Mouse (Mus musculus): ENCODE measurements around the gene Spata5. TPM values are rescaled to one million over a fixed set of nuclear protein-coding genes. Genes with fewer than 3 reads are reported as not detected.
A peak's percentile ranks its signal among the peaks of the same experiment; 100 is the strongest.

Spata5 gene
- polyA plus RNA-seq, 1 experiment from 2014 or later: 26.2 TPM

DNA sequence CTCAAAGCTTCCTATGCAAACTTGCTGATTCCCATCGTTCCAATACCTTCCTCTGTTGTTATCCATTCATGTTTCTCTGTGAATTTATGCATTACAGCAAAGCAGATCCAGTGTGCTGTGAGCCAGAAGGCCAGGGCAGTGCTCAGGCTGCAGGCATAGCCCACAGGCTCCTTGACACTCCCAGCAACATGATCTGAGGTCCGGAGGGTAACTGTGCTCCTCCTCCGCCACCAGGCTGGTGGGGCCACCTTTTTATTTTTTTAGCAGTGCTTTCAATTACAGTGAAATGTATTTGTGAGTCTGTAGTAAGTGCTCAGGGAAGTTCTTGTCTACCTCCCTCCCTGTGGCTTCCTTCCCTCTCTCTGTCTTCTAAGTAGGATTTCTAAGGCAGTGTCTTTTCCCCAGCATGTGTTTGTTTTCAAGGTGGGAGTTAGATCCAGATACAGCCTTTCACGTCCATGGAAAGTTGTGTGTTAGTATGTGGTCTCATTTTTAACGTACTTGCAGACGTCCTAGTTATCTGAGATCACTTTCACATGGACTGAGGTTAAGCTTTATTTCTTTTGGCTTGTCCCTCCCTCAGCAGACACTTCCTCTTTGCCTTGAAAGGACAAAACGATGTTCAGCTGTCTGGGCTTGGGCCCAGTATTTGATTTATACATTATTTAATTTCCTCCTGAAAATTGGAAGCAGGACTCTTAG, 136.9 kb downstream of the Spata5 start:
- Histone ChIP-seq H3K36me3 (ENCODE audit: control insufficient read depth, insufficient read depth, low read length) (0 out of 2 replicates have a peak, but pooled peaks cover 3% of the 10 kb centered on the region), H3K4me1 (ENCODE audit: control insufficient read depth, insufficient read depth, low read length) (peaks cover 9% of the 10 kb centered on the region; the same call in 1 of the 2 replicates), H3K27ac (ENCODE audit: low read length) (peak overlapping the region; percentile 90), H3K4me3 (ENCODE audit: low read length) (no peak overlapping the region), H3K27me3 (replicated peaks; ENCODE audit: control insufficient read depth, insufficient read depth, low read length) (no peaks in the 10 kb centered on the region), H3K9ac (ENCODE audit: low read depth, low read length) (0 out of 2 replicates have a peak overlapping the region, but pooled peaks have one; percentile 24), H3K9me3 (ENCODE audit: control insufficient read depth, low read length) (no peaks in the 10 kb centered on the region), H3K4me2 (ENCODE audit: low read depth, low read length) (no peak overlapping the region; the same call in 1 of the 2 replicates)
- 42% methylated on average over 7 of the region's 7 CpGs for WGBS
- ATAC-seq: peak; percentile 51

DNA sequence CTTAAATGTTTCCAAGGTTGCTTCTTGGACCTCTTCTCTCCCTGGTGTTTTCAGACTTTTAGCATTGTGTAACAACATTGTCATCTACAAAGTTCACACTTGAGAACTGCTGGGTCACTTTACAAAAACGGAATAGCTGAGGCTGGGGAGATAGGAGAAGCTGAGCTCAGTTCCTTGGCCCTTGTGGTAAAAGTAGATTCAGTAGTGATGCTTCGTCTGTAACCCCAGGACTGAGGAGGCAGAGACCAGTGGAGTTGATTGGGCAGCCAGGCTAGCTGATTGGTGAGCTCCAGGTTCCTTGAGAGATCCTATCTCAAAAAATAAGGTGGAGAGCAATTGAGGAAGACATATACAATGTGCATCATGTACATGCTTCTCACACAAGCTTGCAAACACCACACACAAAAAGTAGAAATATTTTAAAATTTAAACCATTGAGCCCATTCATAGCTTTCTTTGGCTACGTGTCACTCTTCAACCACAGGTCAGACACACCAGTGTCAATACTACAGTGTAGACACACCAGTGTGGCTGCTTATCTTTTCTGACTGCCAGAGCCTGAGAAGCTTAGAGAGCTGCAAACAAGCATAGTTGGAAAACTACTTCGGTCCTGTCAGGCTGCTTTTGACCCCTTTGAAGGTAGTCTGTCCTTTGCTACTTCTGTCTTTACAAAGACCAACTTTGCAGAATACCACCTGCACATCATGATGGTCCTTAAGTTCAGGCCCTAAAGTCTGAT, 138.2 kb downstream of the Spata5 start:
- Histone ChIP-seq H3K9ac (ENCODE audit: low read depth, low read length) (no peak overlapping the region), H3K27me3 (replicated peaks; ENCODE audit: control insufficient read depth, insufficient read depth, low read length) (no peaks in the 10 kb centered on the region), H3K4me3 (ENCODE audit: low read length) (no peak overlapping the region), H3K9me3 (ENCODE audit: control insufficient read depth, low read length) (no peaks in the 10 kb centered on the region), H3K4me1 (ENCODE audit: control insufficient read depth, insufficient read depth, low read length) (peaks cover 9% of the 10 kb centered on the region; the same call in 1 of the 2 replicates), H3K27ac (ENCODE audit: low read length) (no peak overlapping the region; the same call in 1 of the 2 replicates), H3K4me2 (ENCODE audit: low read depth, low read length) (no peak overlapping the region), H3K36me3 (ENCODE audit: control insufficient read depth, insufficient read depth, low read length) (0 out of 2 replicates have a peak, but pooled peaks cover 3% of the 10 kb centered on the region)
- WGBS: 79% methylated on average over 4 of the region's 4 CpGs
- ATAC-seq: 0 out of 2 replicates have a peak, but pooled peaks have one; percentile 50

DNA sequence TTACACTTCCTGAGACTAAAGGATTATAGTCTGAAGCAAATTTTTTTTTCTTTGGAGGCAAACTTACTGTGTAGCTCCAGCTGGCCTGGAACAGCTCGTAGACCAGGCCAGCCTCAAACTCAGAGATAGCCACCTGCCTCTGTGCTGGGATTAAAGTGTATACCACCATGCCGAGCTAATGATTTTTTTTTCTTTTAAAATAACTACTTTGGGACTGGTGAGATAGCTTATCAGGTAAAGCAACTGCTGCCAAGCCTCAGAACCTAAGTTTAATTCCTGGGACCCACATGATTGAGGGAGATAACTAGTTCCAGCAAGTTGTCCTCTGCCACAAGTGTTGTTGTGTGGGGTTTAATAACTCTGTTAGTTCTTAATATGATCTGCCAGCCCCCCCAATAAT, 139.6 kb downstream of the Spata5 start:
- H3K4me1 ChIP-seq (ENCODE audit: control insufficient read depth, insufficient read depth, low read length): peaks cover 9% of the 10 kb centered on the region; the same call in 1 of the 2 replicates
- H3K9me3 ChIP-seq (ENCODE audit: control insufficient read depth, low read length): no peaks in the 10 kb centered on the region
- H3K27ac ChIP-seq (ENCODE audit: low read length): no peak overlapping the region
- no peak overlapping the region for H3K4me3 ChIP-seq (ENCODE audit: low read length)
- no peak overlapping the region for H3K4me2 ChIP-seq (ENCODE audit: low read depth, low read length)
- 80% methylated on average over 2 of the region's 2 CpGs for WGBS
- no peak overlapping the region for H3K9ac ChIP-seq (ENCODE audit: low read depth, low read length)
- H3K27me3 ChIP-seq (replicated peaks; ENCODE audit: control insufficient read depth, insufficient read depth, low read length): no peaks in the 10 kb centered on the region
- peak; percentile 71 for ATAC-seq
- 0 out of 2 replicates have a peak, but pooled peaks cover 3% of the 10 kb centered on the region for H3K36me3 ChIP-seq (ENCODE audit: control insufficient read depth, insufficient read depth, low read length)

DNA sequence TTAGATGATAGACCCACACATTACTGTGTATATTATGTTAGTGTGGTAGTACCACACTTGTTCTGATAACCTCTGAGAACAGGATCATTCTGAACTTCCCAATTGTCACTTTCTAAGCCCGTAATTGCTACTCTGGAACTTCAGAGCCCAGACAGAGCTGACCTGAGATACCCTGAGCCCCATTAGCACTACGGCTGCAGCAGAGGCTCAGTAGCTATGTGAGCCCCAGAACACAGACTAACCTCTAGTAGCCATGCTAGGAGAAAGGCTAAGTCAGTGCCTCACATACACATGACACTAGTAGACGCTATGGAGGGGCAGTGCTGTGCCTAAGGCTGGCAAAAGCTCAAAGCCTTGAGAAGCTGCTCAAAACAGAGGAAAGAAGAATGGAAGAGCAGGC, 141.8 kb downstream of the Spata5 start:
- Histone ChIP-seq H3K4me3 (ENCODE audit: low read length) (no peak overlapping the region), H3K27me3 (replicated peaks; ENCODE audit: control insufficient read depth, insufficient read depth, low read length) (no peaks in the 10 kb centered on the region), H3K9ac (ENCODE audit: low read depth, low read length) (no peak overlapping the region), H3K9me3 (ENCODE audit: control insufficient read depth, low read length) (no peaks in the 10 kb centered on the region), H3K4me2 (ENCODE audit: low read depth, low read length) (no peak overlapping the region), H3K27ac (ENCODE audit: low read length) (no peak overlapping the region), H3K36me3 (ENCODE audit: control insufficient read depth, insufficient read depth, low read length) (0 out of 2 replicates have a peak, but pooled peaks cover 3% of the 10 kb centered on the region), H3K4me1 (ENCODE audit: control insufficient read depth, insufficient read depth, low read length) (peaks cover 7% of the 10 kb centered on the region; the same call in 1 of the 2 replicates)
- no peak for ATAC-seq
- WGBS: 93% methylated on average over 3 of the region's 3 CpGs

DNA sequence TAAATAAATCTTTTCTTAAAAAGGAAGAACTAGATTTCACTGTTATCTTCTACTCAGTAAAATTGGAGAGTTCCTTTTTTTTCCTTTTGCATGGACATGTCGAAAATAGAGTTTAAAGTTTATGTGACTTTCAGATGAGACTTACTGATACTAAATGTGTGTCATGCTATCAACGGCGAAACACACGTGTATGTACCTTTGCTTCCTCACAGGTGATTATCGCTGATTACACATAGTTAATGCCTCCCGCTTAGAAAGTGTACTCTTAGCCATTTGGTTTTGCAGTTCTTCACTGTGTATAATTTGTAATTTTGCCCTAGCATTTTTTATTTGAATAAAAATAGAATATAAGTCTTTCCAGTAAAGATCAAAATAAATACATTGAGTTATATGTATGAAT, 146.4 kb downstream of the Spata5 start:
- Histone ChIP-seq H3K36me3 (ENCODE audit: control insufficient read depth, insufficient read depth, low read length) (no peaks in the 10 kb centered on the region), H3K4me3 (ENCODE audit: low read length) (no peak overlapping the region), H3K4me1 (ENCODE audit: control insufficient read depth, insufficient read depth, low read length) (no peaks in the 10 kb centered on the region), H3K9me3 (ENCODE audit: control insufficient read depth, low read length) (no peaks in the 10 kb centered on the region), H3K9ac (ENCODE audit: low read depth, low read length) (no peak overlapping the region), H3K27ac (ENCODE audit: low read length) (no peak overlapping the region), H3K27me3 (replicated peaks; ENCODE audit: control insufficient read depth, insufficient read depth, low read length) (no peaks in the 10 kb centered on the region), H3K4me2 (ENCODE audit: low read depth, low read length) (no peak overlapping the region)
- ATAC-seq: no peak
- 91% methylated on average over 6 of the region's 6 CpGs for WGBS

DNA sequence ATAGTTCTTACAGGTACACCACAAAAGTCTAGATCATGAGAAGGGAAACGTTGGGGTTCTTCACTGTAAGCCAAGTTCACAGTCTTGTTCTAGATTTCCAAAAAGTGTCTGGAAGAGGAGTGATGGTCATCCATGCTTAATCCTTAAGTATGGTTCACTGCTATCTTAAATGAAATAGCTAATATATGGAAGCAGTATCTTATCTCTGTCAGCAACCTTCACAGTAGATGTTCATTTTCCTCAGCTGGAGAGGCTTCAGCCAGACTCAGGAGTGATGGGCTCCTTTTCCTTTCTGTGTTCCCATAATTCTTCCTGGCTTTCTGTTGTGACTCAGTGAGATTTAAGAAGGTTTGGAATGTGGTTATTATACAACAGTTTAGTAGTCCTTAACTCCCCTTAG, 147.8 kb downstream of the Spata5 start:
- Histone ChIP-seq H3K27me3 (replicated peaks; ENCODE audit: control insufficient read depth, insufficient read depth, low read length) (no peaks in the 10 kb centered on the region), H3K27ac (ENCODE audit: low read length) (no peak overlapping the region), H3K9ac (ENCODE audit: low read depth, low read length) (no peak overlapping the region), H3K36me3 (ENCODE audit: control insufficient read depth, insufficient read depth, low read length) (no peaks in the 10 kb centered on the region), H3K9me3 (ENCODE audit: control insufficient read depth, low read length) (no peaks in the 10 kb centered on the region), H3K4me1 (ENCODE audit: control insufficient read depth, insufficient read depth, low read length) (no peaks in the 10 kb centered on the region), H3K4me2 (ENCODE audit: low read depth, low read length) (no peak overlapping the region), H3K4me3 (ENCODE audit: low read length) (no peak overlapping the region)
- 87% methylated on average over 1 of the region's 1 CpGs for WGBS
- no peak for ATAC-seq

DNA sequence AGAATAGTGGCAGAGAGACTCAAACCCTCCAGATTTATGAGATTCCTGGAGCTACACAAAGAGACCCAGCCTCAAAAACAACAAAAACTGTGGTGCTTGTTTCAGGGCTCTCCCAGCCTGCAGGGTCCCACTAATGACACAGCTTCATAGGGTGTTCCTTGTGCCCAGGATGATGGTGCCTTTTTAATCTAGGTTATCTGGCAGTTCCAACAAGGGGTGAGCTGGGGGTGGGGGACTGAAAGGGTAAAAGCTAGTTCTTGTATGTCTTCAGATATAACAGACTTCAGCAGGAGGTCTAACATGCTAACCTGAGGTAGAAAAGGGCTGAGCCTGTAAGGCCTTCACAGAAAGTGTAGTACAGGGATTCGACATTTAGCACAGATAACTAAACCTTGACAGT, 149.1 kb downstream of the Spata5 start:
- H3K9me3 ChIP-seq (ENCODE audit: control insufficient read depth, low read length): no peaks in the 10 kb centered on the region
- H3K27me3 ChIP-seq (replicated peaks; ENCODE audit: control insufficient read depth, insufficient read depth, low read length): no peaks in the 10 kb centered on the region
- H3K9ac ChIP-seq (ENCODE audit: low read depth, low read length): no peak overlapping the region
- ATAC-seq: no peak
- H3K4me1 ChIP-seq (ENCODE audit: control insufficient read depth, insufficient read depth, low read length): no peaks in the 10 kb centered on the region
- 84% methylated on average over 1 of the region's 1 CpGs for WGBS
- no peak overlapping the region for H3K4me2 ChIP-seq (ENCODE audit: low read depth, low read length)
- no peaks in the 10 kb centered on the region for H3K36me3 ChIP-seq (ENCODE audit: control insufficient read depth, insufficient read depth, low read length)
- no peak overlapping the region for H3K4me3 ChIP-seq (ENCODE audit: low read length)
- no peak overlapping the region for H3K27ac ChIP-seq (ENCODE audit: low read length)

DNA sequence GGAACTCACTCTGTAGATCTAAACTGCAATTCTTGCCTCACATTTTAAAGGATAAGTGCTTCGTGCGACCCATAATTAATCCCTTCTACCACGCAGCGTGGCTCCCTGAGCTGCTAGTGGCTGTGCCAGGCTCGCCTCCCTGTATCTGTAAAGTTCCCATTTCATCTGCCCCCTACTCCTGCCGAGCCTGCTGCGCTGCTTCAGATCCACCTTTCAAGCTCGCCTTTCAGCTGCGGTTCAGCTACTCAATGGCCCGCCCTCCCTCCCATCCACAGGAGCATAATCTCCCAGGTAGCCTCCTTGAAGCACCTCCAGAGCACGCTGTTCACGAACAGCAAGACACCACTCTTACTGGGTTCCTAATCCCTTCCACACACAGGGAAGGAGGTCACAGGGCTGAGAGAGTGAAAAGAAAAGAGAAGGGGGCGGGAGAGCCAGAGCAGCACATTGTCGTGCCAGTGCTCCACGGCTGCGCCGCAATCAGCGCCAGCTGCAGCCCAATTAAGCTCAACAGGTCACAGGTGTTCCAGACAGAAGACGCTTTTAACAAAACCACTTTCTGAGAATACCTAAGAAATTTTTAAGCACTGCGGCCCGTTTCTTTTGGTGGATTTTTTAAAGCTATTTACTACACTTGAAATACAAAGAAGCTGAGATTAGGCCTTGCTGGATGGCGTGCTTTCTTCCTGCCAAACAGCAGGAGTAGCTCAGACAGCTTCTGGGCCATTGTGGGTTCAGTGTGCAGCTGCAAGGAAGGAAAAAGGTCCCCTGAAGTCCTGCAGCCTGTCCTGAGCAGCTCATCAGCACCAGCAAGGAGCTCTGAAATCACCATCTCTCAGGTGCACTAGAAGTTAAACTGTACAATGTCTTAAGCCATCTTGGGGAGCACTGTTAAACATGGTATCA, 150.2 kb downstream of the Spata5 start:
- Histone ChIP-seq H3K9me3 (ENCODE audit: control insufficient read depth, low read length) (no peaks in the 10 kb centered on the region), H3K9ac (ENCODE audit: low read depth, low read length) (no peak overlapping the region), H3K27ac (ENCODE audit: low read length) (no peak overlapping the region), H3K4me3 (ENCODE audit: low read length) (no peak overlapping the region), H3K36me3 (ENCODE audit: control insufficient read depth, insufficient read depth, low read length) (no peaks in the 10 kb centered on the region), H3K4me2 (ENCODE audit: low read depth, low read length) (no peak overlapping the region), H3K27me3 (replicated peaks; ENCODE audit: control insufficient read depth, insufficient read depth, low read length) (no peaks in the 10 kb centered on the region), H3K4me1 (ENCODE audit: control insufficient read depth, insufficient read depth, low read length) (no peaks in the 10 kb centered on the region)
- 63% methylated on average over 22 of the region's 22 CpGs for WGBS
- ATAC-seq: no peak

DNA sequence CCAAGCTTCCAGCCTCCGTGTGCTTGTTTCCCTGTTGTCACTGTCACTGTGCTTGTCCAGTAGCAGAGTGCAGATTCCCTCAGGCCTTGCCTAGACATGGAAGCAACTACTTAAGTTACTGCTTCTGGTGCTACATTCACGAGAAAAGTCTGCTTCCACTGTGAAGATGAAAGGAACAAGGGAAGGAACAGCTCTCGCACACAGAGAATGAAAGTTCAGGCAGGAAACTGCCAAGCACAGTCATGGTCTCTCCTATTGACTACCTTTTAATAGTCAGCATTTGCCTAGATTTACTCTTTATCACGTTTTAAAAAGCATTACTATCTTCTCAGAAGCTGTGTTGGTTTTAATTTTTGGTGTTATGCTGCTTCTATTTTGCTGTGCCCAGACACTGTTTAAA, 151.9 kb downstream of the Spata5 start:
- Histone ChIP-seq H3K27me3 (replicated peaks; ENCODE audit: control insufficient read depth, insufficient read depth, low read length) (no peaks in the 10 kb centered on the region), H3K36me3 (ENCODE audit: control insufficient read depth, insufficient read depth, low read length) (no peaks in the 10 kb centered on the region), H3K4me1 (ENCODE audit: control insufficient read depth, insufficient read depth, low read length) (no peaks in the 10 kb centered on the region), H3K27ac (ENCODE audit: low read length) (no peak overlapping the region), H3K4me3 (ENCODE audit: low read length) (no peak overlapping the region), H3K4me2 (ENCODE audit: low read depth, low read length) (no peak overlapping the region), H3K9me3 (ENCODE audit: control insufficient read depth, low read length) (no peaks in the 10 kb centered on the region), H3K9ac (ENCODE audit: low read depth, low read length) (no peak overlapping the region)
- no peak for ATAC-seq
- WGBS: 62% methylated on average over 4 of the region's 4 CpGs

Measured in intestine, embryonic 16.5 days (tissue).